Mouse (Mus musculus): ENCODE results near the gene Cdc7. TPM values are rescaled to one million over a fixed set of nuclear protein-coding genes. Genes with fewer than 3 reads are reported as not detected.
A peak's percentile ranks its signal among the peaks of the same experiment; 100 is the strongest.
"Not testable (repeated sequence)": the region's sequence is repeated elsewhere in the genome, so short reads cannot be mapped to it uniquely, and the experiment has no call there.

Gene Cdc7
- under 1 TPM; 0.39 to 0.60 TPM for total RNA-seq (2021)

DNA sequence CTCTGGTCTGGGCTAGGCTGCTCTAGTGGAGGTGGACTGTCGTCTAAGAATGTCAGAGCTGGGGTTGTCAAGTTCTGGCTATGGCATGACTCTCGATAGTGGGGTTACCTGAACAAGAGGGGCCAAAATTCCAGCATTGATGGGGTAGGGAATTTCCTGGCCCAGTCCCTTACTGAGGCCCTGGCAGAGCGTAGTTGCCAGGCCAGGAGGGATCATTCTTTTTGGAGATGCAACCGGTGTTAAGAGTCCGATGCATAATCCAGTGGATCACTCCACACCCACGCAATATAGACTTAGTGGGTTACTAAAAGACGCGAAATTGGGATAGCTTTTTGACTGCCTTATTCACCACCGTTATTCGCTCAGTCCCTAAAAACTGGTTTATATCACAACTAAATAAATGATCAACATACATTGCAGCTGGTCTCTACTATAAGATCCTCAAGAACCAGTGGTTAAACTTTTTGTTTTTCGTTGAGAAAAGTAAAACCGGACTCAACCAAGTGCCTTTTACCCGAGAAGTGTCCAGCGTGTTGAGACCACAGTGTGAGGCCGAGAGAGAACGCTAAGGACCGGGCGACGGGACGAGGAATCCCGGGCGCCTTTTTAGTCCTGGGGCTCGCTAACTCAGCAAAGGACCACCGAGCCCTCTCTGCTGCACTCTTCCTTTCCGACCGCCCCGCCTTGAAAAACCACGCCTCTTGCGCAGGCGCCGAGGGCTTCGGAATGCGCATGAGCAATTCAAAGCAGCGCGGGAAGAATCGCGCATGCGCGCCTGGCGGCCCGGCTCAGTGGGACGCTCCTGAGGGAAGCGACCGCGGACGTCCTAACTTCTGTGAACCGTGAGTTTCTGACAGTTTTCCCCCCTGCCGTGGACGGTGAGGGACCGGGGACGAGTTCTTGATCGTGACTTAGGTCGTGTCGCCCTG lies at the start of gene Cdc7:
Gene Cdc7 (plus strand): TSS at position 739 of the 929 bp plus-strand sequence.
- DNase-seq: peak; percentile 95 to 97
- intact Hi-C loops (cut with DNase I): loop anchor here (10.0 kb wide), 2 partner anchors 99 to 631 kb away; partner anchors contain the start of genes Glmn and Rpap2

DNA sequence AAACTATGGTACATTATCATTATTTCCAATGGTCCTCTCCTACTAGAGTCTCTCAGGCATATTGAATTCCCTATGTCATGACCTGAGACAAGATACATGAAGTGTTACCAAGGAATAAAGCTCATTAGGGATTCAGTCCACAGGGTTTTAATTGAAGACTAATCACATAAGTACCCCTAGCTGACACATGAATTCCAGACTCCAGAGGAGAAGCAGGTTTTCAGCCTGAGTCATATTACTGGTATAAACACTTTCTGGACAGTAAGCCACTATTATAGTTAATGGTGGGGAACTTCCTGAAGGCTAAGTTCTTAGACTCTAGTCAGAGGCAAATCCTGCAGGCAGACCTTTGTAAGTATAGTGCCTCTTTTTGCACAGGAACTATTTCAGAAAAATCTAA lies 44.8 kb upstream of the Cdc7 start:
- no peak for DNase-seq
- intact Hi-C loops (cut with DNase I): no loop called here

DNA sequence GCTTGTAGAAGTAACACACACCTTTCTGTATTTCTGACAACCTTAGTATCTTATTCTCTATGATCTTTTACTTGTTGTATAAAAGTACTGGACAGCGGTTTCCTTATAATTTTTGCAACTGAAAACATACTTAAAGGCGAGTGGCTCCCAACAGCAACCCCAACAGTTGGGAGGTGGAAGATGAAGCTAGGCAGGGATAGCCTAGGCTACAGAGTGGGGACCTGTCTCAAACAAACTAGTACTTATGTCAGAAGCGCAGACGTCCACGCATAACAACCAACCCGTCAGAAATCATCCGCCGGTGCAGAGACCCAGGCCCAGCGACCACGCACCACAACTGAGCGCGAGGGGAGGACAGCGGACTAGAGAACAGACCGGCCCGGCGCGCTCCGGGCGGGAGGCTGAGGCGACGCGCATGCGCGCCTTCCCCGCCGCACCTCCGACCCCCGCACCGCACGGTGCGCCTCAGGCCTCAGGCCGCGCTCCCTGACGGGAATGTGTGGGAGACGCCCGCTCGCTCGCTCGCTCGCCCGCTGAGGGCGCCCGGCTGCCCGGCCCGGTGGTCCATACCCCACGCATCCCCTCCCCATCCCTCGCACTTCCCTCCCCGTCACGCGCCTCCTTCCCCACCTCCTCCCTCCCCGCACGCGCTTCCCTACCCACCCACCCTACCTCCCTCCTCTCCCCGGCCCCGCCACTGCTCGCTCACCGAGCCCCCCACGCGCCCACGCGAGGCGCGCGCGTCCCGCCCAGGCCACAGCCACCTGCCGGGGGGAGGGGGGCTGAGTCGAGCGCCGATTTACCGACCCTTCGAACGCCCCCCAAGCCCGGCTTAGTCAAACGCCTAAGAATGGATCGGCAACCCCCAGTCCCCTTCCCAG lies 38.4 kb upstream of the Cdc7 start, which contains the start of gene Hfm1:
Gene Hfm1 (minus strand): TSS at position 834 of the 881 bp plus-strand sequence.
- peak; percentile 11 to 22 for DNase-seq
- intact Hi-C loops (cut with DNase I): no loop called here

- intact Hi-C loops (cut with DNase I): no loop called here
- no peak for DNase-seq
Observed at GRCm38 (mm10) chr5:106926369-106926686, 37.8 kb upstream of the Cdc7 start.

DNA sequence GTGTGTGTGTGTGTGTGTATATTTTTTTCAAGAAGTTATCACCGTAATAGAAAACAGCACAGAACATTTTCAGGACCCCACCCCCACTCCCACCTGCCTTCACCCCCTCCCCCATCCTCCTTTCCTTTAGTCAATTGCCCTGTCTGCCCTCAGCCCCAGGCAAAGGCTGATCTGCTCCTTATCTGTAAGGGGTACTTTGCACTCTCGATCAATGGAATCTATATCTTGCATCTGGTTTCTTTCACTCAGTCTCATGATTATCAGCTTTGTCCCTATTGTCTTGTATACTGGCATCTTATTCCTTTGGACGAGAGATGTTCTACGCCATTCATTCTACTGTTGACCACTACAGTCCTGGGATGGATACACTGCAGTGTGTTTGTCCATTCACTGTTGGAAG lies 36.1 kb upstream of the Cdc7 start:
- no peak for DNase-seq
- intact Hi-C loops (cut with DNase I): no loop called here

DNA sequence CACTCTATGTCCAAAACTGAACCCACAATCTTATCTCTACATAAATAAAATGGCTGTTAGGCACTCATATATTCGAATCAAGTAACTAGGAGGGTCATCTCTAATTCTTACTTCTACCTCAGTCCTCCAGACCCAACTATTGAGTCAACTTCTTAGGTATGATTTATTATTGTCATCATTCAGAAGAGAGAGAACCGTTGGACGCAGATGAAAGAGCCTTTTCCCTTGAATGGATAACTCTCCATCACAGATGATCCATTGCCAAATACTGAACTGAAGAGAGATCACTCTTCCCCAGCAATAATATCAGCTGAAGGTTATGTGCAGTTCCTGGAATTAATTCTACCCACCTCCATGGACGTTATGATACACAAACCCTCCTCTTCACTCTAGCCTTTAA lies 17.8 kb upstream of the Cdc7 start:
- intact Hi-C loops (cut with DNase I): no loop called here
- DNase-seq: no peak

- intact Hi-C loops (cut with DNase I): no loop called here
- no peak for DNase-seq
Observed at GRCm38 (mm10) chr5:106948683-106949082, 15.4 kb upstream of the Cdc7 start.

GRCm38 (mm10) chr5:106956467-106956866 lies 7.7 kb upstream of the Cdc7 start:
- intact Hi-C loops (cut with DNase I): no loop called here
- peak in 1 of 2 experiments; percentile 7 for DNase-seq

- intact Hi-C loops (cut with DNase I): no loop called here
- DNase-seq: no peak
Observed at GRCm38 (mm10) chr5:106959031-106959430, 5.1 kb upstream of the Cdc7 start.

DNA sequence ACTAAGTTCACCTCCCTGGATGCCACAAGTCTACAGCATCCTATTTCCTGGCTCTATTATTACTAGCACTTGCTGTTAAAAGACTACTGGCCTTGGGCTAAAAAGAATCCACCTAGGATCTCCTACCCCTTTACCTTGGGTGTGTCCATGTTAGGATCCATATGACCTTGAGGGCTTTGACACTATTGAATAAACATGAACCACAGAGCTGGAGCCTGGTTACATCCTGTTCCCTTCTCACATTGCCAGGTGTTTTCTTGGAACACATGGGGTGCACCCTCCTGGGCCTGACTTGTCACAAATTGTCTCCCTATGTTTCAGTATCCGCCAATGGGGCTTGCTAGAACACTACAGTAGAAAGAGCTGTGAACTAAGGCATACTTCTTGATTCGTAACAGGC lies 3.7 kb upstream of the Cdc7 start:
- no peak for DNase-seq
- intact Hi-C loops (cut with DNase I): loop anchor here (10.0 kb wide), 2 partner anchors 96 to 634 kb away; partner anchors contain the start of genes Glmn and Rpap2

- DNase-seq: no peak
- intact Hi-C loops (cut with DNase I): loop anchor here (10.0 kb wide), 2 partner anchors 100 to 630 kb away; partner anchors contain the start of genes Glmn and Rpap2
Observed at GRCm38 (mm10) chr5:106964513-106965014, 442 bp downstream of the Cdc7 start.

- intact Hi-C loops (cut with DNase I): loop anchor here (10.0 kb wide), 2 partner anchors 102 to 628 kb away; partner anchors contain the start of genes Glmn and Rpap2
- no peak for DNase-seq
Observed at GRCm38 (mm10) chr5:106966443-106966842, 2.3 kb downstream of the Cdc7 start.

- DNase-seq: no peak
- intact Hi-C loops (cut with DNase I): loop anchor here (10.0 kb wide), 2 partner anchors 103 to 627 kb away; partner anchors contain the start of genes Glmn and Rpap2
Observed at GRCm38 (mm10) chr5:106967578-106967977, 3.5 kb downstream of the Cdc7 start.

GRCm38 (mm10) chr5:106973883-106974282 lies 9.8 kb downstream of the Cdc7 start:
- intact Hi-C loops (cut with DNase I): no loop called here
- DNase-seq: no peak

DNA sequence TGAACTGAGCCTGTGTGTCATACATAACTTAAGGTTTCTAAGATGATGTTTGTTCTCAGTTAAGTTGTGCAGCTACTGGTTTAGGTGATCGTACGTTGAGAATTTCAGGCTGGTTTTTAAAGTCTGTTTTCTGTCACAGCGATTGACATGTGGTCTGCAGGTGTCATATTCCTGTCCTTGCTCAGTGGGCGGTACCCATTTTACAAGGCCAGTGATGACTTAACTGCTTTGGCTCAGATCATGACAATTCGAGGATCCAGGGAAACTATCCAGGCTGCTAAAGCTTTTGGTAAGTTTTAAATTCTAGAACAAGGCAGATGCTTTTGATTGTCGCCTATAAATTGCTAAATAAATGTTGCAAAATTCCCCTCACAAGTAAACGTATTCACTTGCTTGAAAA lies 15.0 kb downstream of the Cdc7 start:
- DNase-seq: no peak
- intact Hi-C loops (cut with DNase I): no loop called here

GRCm38 (mm10) chr5:106982298-106982952 lies 18.3 kb downstream of the Cdc7 start:
- intact Hi-C loops (cut with DNase I): no loop called here
- DNase-seq: no peak

- DNase-seq; intact Hi-C loops (cut with DNase I): not testable (repeated sequence)
Observed at GRCm38 (mm10) chr5:106984934-106985333, 20.8 kb downstream of the Cdc7 start.

- intact Hi-C loops (cut with DNase I): no loop called here
- no peak for DNase-seq
Observed at GRCm38 (mm10) chr5:106985594-106985993, 21.5 kb downstream of the Cdc7 start.

- intact Hi-C loops (cut with DNase I): no loop called here
- DNase-seq: peak; percentile 32 to 33
Observed at GRCm38 (mm10) chr5:106989181-106989580, 25.1 kb downstream of the Cdc7 start.

GRCm38 (mm10) chr5:106989786-106990185 lies 25.7 kb downstream of the Cdc7 start:
- intact Hi-C loops (cut with DNase I): loop anchor here (1.0 to 5.0 kb wide), 2 partner anchors 127 to 331 kb away; no protein-coding TSS in a partner anchor
- DNase-seq: peak in 1 of 2 experiments; percentile 14
